Mouse (Mus musculus): ENCODE measurements around the gene 9530068E07Rik. TPM values are rescaled to one million over a fixed set of nuclear protein-coding genes. Genes with fewer than 3 reads are reported as not detected.
A peak's percentile ranks its signal among the peaks of the same experiment; 100 is the strongest.
"Not testable (repeated sequence)": the region's sequence is repeated elsewhere in the genome, so short reads cannot be mapped to it uniquely, and the experiment has no call there.

Gene 9530068E07Rik
- polyA plus RNA-seq, 3 experiments from 2014 or later = 36.1 to 45.4 (median 44.5) TPM

DNA sequence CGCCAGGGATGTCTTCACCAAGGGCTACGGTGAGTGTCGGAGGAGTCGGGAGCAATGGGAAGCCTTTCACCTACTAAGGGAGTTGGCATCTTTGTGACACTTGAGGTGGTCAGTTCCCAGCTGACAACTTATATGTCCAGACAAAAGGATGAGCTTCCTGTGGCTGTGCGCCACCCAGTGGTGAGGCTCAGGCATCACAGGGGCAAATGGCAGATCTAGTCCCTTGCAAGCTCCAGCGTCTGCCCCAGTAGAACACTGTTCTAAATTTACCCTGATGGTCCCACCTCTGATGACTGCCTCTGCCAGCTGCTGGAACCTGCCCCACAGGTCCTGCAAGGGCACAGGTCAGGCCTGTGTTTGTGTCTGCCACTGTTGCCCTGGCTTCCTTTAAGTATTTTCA is 21.9 kb upstream of the 9530068E07Rik start:
- ATAC-seq = no peak

GRCm38 (mm10) chr11:52377579-52377978 is 18.6 kb upstream of the 9530068E07Rik start:
- no peak for ATAC-seq

DNA sequence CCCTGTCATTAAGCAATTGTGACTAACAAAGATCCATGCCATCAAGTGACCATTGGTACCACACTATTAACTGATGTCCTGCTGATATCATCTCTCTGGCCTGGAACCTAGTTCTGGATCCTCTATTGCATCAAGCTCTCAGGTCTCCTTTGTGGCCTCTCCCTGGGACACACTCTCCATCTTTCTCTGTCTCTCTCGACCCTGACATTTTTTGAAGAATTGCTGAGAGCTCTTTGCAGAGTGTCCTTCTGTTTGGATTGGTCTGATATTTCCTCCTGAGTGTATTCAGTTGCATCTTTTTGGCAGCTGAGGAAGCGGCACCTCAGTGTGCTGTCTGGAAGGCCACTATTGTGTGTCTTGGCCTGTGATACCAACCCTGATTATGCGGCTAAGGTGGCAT is 17.0 kb upstream of the 9530068E07Rik start:
- ATAC-seq = no peak

- no peak for ATAC-seq
Measured at GRCm38 (mm10) chr11:52383741-52384140, 12.5 kb upstream of the 9530068E07Rik start.

- ATAC-seq = no peak
Measured at GRCm38 (mm10) chr11:52384667-52385066, 11.6 kb upstream of the 9530068E07Rik start.

DNA sequence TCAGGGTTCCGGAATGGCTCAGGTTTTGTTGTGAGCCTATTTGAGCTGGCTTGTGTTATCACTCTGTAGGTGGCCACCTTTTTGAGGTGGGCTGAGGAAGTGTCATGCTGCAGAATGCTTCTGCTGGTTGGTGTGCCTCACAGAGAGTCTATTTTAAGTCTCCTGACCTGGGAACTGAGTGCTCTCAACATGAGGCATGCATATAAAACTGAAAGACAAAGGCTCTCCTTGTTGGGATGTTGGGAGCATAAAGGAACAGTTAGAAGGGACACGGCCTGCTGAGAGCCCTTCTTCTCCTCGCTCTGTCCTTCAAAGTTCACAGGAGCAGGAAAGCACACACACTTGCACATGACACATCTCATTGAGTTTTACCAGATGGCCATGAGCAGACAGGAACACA is 9.3 kb upstream of the 9530068E07Rik start:
- ATAC-seq = no peak

GRCm38 (mm10) chr11:52388150-52388549 is 8.1 kb upstream of the 9530068E07Rik start:
- no peak for ATAC-seq

DNA sequence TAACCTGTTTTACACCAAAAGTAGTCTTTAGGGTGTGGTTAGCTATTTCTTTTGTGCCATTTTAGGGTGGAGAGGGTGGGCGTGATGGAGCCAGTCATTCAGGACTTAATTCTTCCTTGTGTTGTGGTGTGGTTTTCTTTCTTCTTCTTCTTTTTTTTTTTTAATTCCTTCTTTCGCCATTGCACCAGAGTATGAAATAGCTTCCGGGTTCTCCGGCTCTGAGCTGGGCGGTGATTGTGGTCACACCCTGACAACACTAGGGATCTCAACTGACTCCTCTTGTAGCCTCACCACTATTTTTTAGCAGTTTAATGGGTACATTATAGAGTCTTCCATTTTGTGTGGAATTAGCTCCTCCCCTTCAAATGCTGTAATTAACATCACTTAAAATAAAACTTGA is 7.2 kb upstream of the 9530068E07Rik start:
- not testable (repeated sequence) for ATAC-seq

GRCm38 (mm10) chr11:52389933-52390332 is 6.3 kb upstream of the 9530068E07Rik start:
- no peak for ATAC-seq

- ATAC-seq = no peak
Measured at GRCm38 (mm10) chr11:52394494-52394893, 1.7 kb upstream of the 9530068E07Rik start.

GRCm38 (mm10) chr11:52395343-52395742 is 885 bp upstream of the 9530068E07Rik start:
- no peak for ATAC-seq

GRCm38 (mm10) chr11:52396597-52397188 is 465 bp downstream of the 9530068E07Rik start:
- ATAC-seq = peak; percentile 72

GRCm38 (mm10) chr11:52397385-52397987 is 1.3 kb downstream of the 9530068E07Rik start:
- ATAC-seq = no peak

DNA sequence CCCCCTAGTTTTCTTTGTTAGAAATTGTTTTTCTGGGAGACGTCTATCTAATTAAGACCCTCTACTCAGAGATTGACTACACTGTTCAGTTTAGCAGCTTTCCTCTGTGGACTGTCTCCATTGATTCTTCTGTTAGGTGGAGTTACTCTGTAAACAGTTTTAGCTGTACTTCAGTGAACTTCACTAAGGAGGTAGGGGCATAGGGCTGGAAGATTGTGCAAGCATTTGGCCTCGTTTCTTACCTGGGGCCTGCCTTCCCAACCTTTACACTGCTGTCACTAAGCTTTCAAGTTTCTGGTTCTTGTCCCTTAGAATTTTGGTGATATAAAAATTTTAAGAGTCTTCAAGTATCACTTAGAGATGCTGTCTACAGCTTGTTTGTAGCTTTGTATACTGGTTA is 5.2 kb downstream of the 9530068E07Rik start:
- no peak for ATAC-seq

GRCm38 (mm10) chr11:52402566-52402965 is 6.3 kb downstream of the 9530068E07Rik start:
- no peak for ATAC-seq

- ATAC-seq = no peak
Measured at GRCm38 (mm10) chr11:52404209-52404608, 8.0 kb downstream of the 9530068E07Rik start.

DNA sequence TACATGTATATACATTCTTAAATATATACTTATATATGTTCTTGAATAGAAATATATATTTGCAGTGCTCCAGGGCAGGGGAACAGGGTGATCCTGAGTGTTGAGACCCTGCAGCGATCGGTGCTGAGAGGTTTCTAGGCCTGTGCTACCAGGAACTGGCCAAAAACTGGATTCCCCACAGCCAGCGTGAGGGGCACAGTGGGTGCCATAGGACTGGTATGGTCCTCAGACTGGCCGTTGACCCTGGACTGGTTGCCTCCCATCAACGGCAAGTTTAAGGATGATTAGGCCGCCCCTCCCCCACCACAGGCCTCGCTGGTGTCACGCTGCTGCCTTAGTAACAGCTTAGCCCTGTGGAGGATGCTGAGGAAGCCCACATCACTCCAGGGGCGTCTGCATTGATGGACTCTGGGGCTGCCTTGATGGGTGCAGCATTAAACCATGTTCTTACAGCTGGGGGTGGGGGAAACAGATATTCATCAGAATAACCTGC is 9.0 kb downstream of the 9530068E07Rik start:
- ATAC-seq = no peak

DNA sequence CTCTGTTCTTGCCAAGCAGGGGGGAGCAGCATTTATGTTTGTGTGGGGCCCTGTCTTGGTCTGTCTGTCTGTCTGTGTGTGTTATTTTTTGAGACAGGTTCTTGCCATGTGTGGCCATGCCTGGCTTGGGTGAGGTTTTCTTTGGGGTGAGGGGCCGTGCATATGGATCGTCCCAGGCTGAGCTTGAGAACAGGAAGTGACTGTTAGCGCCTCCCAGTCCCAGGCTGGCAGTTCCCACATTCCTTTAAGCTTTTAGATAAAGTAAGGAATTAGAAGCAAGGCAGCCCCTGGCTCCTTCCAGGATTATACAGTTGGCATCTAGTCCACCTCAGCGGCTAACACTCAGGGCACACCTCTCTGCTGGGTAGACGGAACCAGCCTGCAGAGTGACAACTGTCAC is 13.1 kb downstream of the 9530068E07Rik start:
- no peak for ATAC-seq

- ATAC-seq = no peak
Measured at GRCm38 (mm10) chr11:52418358-52418757, 22.1 kb downstream of the 9530068E07Rik start.

GRCm38 (mm10) chr11:52419246-52419645 is 23.0 kb downstream of the 9530068E07Rik start:
- no peak for ATAC-seq

DNA sequence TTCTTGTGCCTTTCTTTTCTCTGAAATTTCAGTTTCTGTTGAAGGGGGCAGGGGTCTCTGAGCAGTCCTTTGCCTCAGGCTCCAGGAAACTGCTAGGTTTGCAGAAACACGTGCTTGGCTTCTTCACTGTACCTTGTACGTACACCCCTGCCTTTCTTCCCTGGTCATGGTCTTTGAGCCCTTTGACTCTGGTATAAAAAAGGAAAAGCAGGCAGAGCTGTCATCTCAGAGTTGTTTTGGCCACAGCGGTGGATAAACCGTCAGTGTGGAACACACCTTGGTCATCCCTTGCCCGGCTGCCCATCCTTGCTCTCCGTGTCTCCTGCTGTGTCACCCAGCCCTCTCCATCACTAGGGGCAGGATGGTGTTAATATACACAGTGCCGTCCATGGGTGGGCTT is 23.6 kb downstream of the 9530068E07Rik start:
- no peak for ATAC-seq

- ATAC-seq = no peak
Measured at GRCm38 (mm10) chr11:52420296-52421052, 24.2 kb downstream of the 9530068E07Rik start.

- no peak for ATAC-seq
Measured at GRCm38 (mm10) chr11:52421053-52421778, 25.0 kb downstream of the 9530068E07Rik start.

Data from inflammation-experienced regulatory T-cells, adult 6 months (primary cell).